In the genomic region with DNA sequence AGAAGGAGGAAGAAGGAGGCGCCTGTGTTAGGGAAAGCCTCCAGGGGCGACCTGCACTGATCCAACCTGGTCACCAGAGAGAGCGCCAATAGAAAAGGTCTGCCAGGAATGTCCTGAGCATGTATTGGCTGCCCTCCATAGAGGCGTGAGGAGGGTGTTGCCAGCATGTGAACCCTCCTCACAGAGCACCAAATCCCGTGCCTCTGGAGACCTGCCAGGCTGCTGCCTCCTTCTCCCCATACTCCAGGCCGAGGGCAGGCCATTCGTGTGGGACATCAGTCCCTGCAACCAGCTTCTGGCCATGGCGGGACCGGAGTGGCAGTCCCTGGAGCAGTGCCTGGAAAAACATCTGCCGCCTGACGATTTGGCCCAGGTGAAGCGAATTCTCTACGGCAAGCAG, we compare ENCODE assay signal across 9 mouse cellular contexts. TPM values are rescaled to one million over a fixed set of nuclear protein-coding genes. Genes with fewer than 3 reads are reported as not detected.
A peak's percentile ranks its signal among the peaks of the same experiment; 100 is the strongest.
DNase-seq lines count a peak whose midpoint lies in the region; ATAC-seq and TF ChIP-seq lines count a peak whose summit lies in the region.
"Had no signal": no experiment of that assay in that cellular context is flagged by ENCODE, and none has a peak within 500 bp of the region (broad histone marks: within the 10 kb centered on the region; RNA-seq: fewer than 3 reads in every experiment).

No protein-coding gene starts in this region.

- H3K27me3 ChIP-seq in hindbrain, postnatal 0 days (ENCODE audit: insufficient read depth, low read length): no peaks in the 10 kb centered on the region
- H3K27me3 ChIP-seq in hindbrain, embryonic 11.5 days (ENCODE audit: control insufficient read depth, insufficient read depth, low read length): no peaks in the 10 kb centered on the region
- no peaks in the 10 kb centered on the region for H3K27me3 ChIP-seq in liver, embryonic 13.5 days
- no peaks in the 10 kb centered on the region for H3K27me3 ChIP-seq in midbrain, embryonic 10.5 days (ENCODE audit: low read depth, poor library complexity, severe bottlenecking)
- H3K27me3 ChIP-seq: CH12.LX had no signal

- no peak overlapping the region for H3K9ac ChIP-seq in hindbrain, postnatal 0 days (replicated peaks; ENCODE audit: low read length)
- H3K9ac ChIP-seq in hindbrain, embryonic 11.5 days (ENCODE audit: low read depth, low read length): no peak overlapping the region
- H3K9ac ChIP-seq in liver, embryonic 13.5 days: no peak overlapping the region

- H3K9me3 ChIP-seq in hindbrain, postnatal 0 days (ENCODE audit: low read length): no peaks in the 10 kb centered on the region
- no peaks in the 10 kb centered on the region for H3K9me3 ChIP-seq in hindbrain, embryonic 11.5 days (ENCODE audit: control insufficient read depth, low read length)
- H3K9me3 ChIP-seq in liver, embryonic 13.5 days (replicated peaks): no peaks in the 10 kb centered on the region
- no peaks in the 10 kb centered on the region for H3K9me3 ChIP-seq in midbrain, embryonic 10.5 days (replicated peaks)

- 25% methylated on average over 13 of the region's 13 CpGs for WGBS in hindbrain, postnatal 0 days
- WGBS in hindbrain, embryonic 11.5 days: 47% methylated on average over 13 of the region's 13 CpGs
- 58% methylated on average over 13 of the region's 13 CpGs for WGBS in liver, embryonic 13.5 days (ENCODE audit: insufficient replicate concordance)
- WGBS in midbrain, embryonic 10.5 days: 51% methylated on average over 13 of the region's 13 CpGs

- H3K4me2 ChIP-seq in hindbrain, postnatal 0 days (ENCODE audit: low read depth, low read length): peak overlapping the region; percentile 10; the same call in 1 of the 2 replicates
- no peak overlapping the region for H3K4me2 ChIP-seq in hindbrain, embryonic 11.5 days (replicated peaks; ENCODE audit: low read depth, low read length)
- no peak overlapping the region for H3K4me2 ChIP-seq in liver, embryonic 13.5 days

- H3K27ac ChIP-seq in hindbrain, postnatal 0 days: no peak overlapping the region
- H3K27ac ChIP-seq in hindbrain, embryonic 11.5 days (ENCODE audit: low read depth, low read length): no peak overlapping the region
- no peak overlapping the region for H3K27ac ChIP-seq in liver, embryonic 13.5 days
- H3K27ac ChIP-seq in midbrain, embryonic 10.5 days (replicated peaks): no peak overlapping the region

- H3K4me3 ChIP-seq in hindbrain, postnatal 0 days (ENCODE audit: low read length): no peak overlapping the region
- no peak overlapping the region for H3K4me3 ChIP-seq in hindbrain, embryonic 11.5 days (ENCODE audit: low read depth, low read length)
- 0 out of 2 replicates have a peak overlapping the region, but pooled peaks have one; percentile 17 for H3K4me3 ChIP-seq in liver, embryonic 13.5 days (replicated peaks)
- H3K4me3 ChIP-seq in midbrain, embryonic 10.5 days: no peak overlapping the region

- no peaks in the 10 kb centered on the region for H3K4me1 ChIP-seq in hindbrain, postnatal 0 days (ENCODE audit: insufficient read depth, low read length)
- H3K4me1 ChIP-seq in hindbrain, embryonic 11.5 days (replicated peaks; ENCODE audit: control insufficient read depth, insufficient read depth, low read length): no peaks in the 10 kb centered on the region
- peaks cover 5% of the 10 kb centered on the region; the same call in 1 of the 2 replicates for H3K4me1 ChIP-seq in liver, embryonic 13.5 days (replicated peaks)
- H3K4me1 ChIP-seq in midbrain, embryonic 10.5 days: peaks cover 10% of the 10 kb centered on the region

- TF ChIP-seq CTCF in hindbrain, postnatal 0 days (IDR thresholded peaks at IDR 0.05; ENCODE audit: low read depth): no peak

- 0 out of 2 replicates have a peak, but pooled peaks have one; percentile 27 for ATAC-seq in hindbrain, postnatal 0 days
- ATAC-seq in hindbrain, embryonic 11.5 days (ENCODE audit: low FRiP score): no peak
- ATAC-seq in liver, embryonic 13.5 days (ENCODE audit: low read depth): peak; percentile 56

- H3K36me3 ChIP-seq in hindbrain, postnatal 0 days (ENCODE audit: insufficient read depth, low read length): no peaks in the 10 kb centered on the region
- H3K36me3 ChIP-seq in hindbrain, embryonic 11.5 days (ENCODE audit: control insufficient read depth, insufficient read depth, low read length): no peaks in the 10 kb centered on the region
- no peaks in the 10 kb centered on the region for H3K36me3 ChIP-seq in liver, embryonic 13.5 days
- H3K36me3 ChIP-seq in midbrain, embryonic 10.5 days: no peaks in the 10 kb centered on the region

- peak; percentile 32 for DNase-seq in hindbrain, postnatal 0 days (ENCODE audit: low spot score)
- DNase-seq in hindbrain, embryonic 11.5 days (ENCODE audit: low spot score): no peak
- DNase-seq in cerebellum, postnatal 25 days: peak; percentile 70 to 79
- peak; percentile 78 for DNase-seq in heart, postnatal 4 days
- DNase-seq in liver, embryonic 13.5 days: no peak
- no peak for DNase-seq in left cerebral cortex, adult 18-20 months (ENCODE audit: low spot score in 2 of 2)
- DNase-seq in thymus, postnatal 25 days: no peak
- no peak for DNase-seq in midbrain, embryonic 10.5 days (ENCODE audit: low spot score)

RNA-seq across cellular contexts. Expression of a gene that starts 5.8 kb away (rescaled TPM):
- total RNA-seq in hindbrain, postnatal 0 days (2014; rRNA removed): 0.26 and 0.50 TPM in 2 replicates
- 0.71 and 1.4 TPM in 2 replicates for polyA plus RNA-seq in hindbrain, postnatal 0 days (2015; fragmentation: Nextera tagmentation; extraction: Ambion mirVana)
- 0.11 TPM in 1 of 2 replicates, not detected in the other for polyA plus RNA-seq in hindbrain, embryonic 11.5 days (2014; fragmentation: Nextera tagmentation; extraction: Ambion mirVana)
- total RNA-seq in heart, postnatal 4 days (2021): under 1 TPM; 0.54 to 0.60 TPM
- polyA plus RNA-seq in liver, embryonic 13.5 days (2015; fragmentation: Nextera tagmentation; extraction: Ambion mirVana): 12.0 and 14.2 TPM in 2 replicates
- under 1 TPM; 0.37 to 0.63 TPM for total RNA-seq in left cerebral cortex, adult 18-20 months (2021)
- polyA plus RNA-seq in midbrain, embryonic 10.5 days (2016; fragmentation: Nextera tagmentation; extraction: Ambion mirVana): not detected in 2 replicates

Comparison
In these comparisons a context has a peak if more than half of its experiments do, and no peak if none do; other contexts are left out.
1. DNase-seq: peak in hindbrain, postnatal 0 days (single experiment), cerebellum, postnatal 25 days (2 of 2) and heart, postnatal 4 days (single experiment); none in hindbrain, embryonic 11.5 days (single experiment), liver, embryonic 13.5 days (single experiment), left cerebral cortex, adult 18-20 months (0 of 2), thymus, postnatal 25 days (single experiment) and midbrain, embryonic 10.5 days (single experiment).